Mouse (Mus musculus): Measurements from ENCODE around the gene Cacna2d2.

Gene Cacna2d2

GRCm38 (mm10) chr9:107462907-107463306, 63.5 kb downstream of the Cacna2d2 start:
- DNase-seq = no peak

DNA sequence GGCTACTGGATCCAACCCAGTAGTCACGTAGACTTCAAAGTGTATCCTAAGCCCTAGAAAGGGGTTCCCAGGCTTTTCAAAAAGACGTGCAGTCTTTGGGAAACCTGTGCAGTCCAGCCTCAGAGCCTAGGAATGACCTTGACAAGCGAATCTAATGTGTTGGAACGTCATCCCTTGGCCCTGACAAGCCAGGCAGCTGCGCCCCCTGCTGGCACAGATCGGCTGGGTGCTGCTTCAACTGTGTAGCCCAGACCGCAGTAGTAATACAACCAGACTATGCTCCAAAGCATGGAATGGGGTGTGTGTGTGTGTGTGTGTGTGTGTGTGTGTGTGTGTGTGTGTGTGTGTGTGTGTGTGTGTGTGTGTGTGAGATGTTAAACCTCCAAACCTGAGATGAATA, 64.1 kb downstream of the Cacna2d2 start:
- DNase-seq = peak; percentile 95 to 96

GRCm38 (mm10) chr9:107464130-107464529, 64.7 kb downstream of the Cacna2d2 start:
- no peak for DNase-seq

- no peak for DNase-seq
Measured at GRCm38 (mm10) chr9:107465657-107466056, 66.2 kb downstream of the Cacna2d2 start.

DNA sequence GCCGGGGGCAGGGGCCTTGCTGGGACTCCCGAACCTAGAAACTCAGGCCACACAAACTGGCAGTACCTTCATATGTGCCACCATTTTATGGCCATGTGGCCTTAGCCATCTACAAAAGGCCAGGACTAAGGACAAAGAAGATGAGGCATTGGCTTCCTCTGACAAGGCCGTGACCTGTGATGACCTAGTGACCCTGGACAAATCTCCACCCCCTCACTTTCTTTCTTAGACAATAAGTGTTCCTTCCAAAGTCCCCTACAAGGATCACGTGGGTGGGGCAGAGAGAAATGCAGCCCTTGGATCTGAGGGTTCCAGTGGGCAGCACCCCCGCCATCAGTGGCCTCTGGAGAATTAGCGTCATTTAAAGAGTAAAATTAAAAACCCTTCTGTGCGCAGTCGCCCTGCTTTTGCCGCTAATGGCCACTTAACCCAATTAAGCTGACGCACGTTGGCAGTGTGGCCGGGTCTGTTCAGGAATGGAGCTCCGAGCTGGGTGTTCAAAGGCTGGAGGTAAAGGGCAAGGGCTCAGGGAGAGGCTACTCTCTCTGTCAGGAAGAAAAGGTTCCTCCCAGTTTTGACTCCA, 69.9 kb downstream of the Cacna2d2 start:
- DNase-seq = no peak

DNA sequence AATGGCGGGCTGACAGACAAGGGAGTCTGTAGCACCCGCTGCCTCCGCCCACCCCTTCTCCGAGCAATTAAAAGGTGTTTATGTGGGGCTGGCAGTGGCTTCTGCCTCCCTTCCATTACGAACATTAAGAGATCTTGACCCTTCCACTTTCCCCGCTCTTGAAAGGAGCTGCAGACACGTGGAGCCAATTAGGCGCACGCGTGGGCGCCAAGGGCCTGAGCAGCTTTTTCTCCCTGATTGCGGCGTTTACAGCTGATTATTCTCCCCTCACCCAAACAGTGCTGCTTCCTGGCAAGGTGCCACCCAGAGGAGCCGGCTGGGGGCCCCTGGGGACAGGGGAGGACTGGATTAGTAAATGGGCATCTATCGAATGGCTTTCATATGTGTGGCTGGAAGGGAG, 71.0 kb downstream of the Cacna2d2 start:
- no peak for DNase-seq

DNA sequence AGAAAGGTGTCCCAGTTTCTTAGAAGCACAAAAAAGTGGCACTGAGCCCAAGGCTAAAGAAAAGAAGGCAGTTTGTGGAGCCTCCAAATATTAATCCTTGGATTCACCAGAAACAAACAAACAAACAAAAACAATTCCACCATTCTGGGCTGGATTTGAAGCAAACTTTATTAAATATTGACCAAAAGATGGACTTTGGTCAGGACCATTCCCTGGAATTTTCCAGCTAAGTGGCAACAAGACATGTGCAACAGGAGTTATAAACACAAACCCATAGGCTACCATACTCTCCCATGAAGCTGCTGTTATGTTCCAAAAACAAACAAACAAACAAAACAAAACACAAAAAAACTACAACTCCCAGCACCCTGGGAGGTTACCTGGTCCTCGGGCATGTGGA, 74.6 kb downstream of the Cacna2d2 start:
- no peak for DNase-seq

DNA sequence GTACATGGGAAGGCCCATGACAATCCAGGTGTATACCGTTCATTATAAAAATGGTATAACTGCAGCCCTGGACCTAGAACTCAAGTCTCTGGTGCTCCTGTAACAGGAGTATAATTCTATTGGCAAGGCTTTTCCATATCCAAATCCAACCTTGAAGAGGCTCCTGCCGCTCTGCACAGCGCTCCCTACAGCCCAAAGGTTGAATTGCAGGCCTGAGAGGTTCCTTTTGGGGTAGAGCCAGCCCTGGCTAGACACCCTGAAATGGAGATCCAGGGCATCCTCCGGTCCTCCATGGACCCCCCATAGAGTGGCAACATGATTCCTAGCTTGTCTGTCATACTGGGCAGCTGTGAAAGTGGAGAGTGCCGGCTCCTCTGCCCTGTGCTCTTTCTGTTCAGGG, 79.6 kb downstream of the Cacna2d2 start:
- peak in 1 of 2 experiments; percentile 31 for DNase-seq

DNA sequence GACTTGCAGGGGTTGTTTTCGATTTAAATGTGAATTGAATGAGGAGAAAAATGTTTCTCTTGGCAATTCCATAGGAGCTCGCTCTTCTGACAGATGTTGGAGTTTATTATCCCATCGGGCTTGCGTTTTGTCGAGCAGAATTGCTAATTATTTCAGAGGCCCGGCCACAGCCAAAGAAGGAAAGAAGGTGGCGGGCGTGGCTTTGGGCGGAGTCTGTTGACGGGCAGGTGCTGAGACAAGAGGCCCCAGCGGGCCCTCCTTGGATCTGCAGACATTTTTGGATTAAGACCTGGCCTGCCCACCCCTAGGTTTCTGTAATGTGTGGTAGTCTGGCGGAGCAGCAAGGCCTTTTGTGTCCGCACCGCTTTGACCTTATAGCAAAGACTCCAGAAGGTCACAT, 80.2 kb downstream of the Cacna2d2 start:
- DNase-seq = peak; percentile 37 to 51

GRCm38 (mm10) chr9:107480477-107481069, 81.2 kb downstream of the Cacna2d2 start:
- no peak for DNase-seq

DNA sequence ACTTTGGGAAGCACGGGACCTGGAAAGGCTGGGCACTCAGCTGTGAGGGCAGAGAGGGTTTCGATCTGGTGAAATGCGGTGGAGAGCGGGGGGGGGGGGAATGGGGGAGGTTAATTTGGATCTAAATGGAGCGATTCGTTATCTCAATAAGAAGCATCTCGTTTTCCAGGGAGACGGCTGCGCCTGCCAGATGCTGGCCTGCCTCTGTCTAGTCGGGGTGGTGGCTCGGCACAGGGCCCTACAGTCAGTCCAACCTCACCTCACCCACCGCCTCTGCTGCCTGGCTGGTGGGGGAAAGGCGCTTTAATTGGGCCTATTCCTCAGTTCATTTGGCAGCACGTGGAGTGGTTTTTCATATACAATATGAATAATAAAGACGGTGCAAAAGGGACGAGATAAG, 81.9 kb downstream of the Cacna2d2 start:
- no peak for DNase-seq

GRCm38 (mm10) chr9:107482004-107482403, 82.6 kb downstream of the Cacna2d2 start:
- no peak for DNase-seq

DNA sequence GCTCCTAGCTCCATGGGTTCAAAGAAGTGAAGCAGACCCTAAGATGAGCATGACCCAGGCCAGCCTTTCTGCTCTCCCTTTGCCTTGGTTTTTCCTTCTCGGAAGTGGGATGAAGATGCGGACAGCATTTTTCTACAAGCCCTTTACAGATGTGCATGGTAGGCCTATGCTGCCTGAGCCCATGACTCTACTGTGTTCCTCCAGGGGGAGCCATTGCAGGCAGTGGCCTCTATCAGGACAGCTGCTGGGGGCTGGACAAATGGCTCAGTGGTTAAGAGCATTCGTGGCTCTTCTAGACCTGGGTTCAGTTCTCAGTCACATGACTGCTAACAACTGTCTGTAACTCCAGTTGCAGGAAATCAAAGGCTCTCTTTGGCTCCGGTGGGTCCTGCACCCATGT, 83.4 kb downstream of the Cacna2d2 start:
- no peak for DNase-seq

DNA sequence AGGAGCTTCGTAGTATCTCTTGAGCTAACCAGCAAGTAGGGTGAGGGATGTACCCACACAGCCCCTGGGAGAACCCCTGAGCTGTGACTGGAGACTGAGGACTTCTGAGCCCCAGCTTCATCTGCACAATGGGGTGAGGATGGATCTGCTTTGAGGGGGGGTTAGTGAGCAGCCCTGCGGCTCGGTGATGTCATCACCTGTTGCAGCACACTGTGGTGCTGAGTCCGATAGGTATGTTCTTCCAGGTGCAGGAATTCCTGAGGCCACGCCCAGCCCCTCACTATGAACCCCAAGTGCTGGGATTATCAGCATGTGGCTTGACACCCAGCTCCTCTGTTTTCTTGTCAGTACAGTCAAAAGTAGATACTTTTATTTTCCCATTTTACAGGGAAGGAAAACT, 84.3 kb downstream of the Cacna2d2 start:
- DNase-seq = no peak

- peak in 1 of 2 experiments; percentile 34 for DNase-seq
Measured at GRCm38 (mm10) chr9:107484302-107484701, 84.9 kb downstream of the Cacna2d2 start.

DNA sequence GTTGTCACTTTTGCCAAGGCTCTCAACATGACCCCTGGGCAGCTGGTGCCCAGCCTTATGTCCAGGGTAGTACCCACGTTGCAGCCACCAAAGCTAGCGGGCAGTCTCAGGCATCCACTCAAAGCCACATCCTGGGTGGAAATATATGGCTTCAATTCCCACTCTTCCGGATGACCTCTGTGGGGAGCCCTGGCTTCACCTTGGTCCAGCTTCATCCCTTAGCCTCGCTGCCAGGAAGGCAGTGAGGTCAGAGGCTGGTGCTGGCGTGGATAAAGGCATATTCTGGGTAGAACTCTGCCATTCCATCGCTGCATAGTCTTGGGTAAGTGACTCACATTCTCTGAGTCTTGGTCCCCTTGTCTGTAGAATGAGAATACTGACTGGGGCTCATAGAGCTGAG, 85.4 kb downstream of the Cacna2d2 start:
- DNase-seq = no peak

DNA sequence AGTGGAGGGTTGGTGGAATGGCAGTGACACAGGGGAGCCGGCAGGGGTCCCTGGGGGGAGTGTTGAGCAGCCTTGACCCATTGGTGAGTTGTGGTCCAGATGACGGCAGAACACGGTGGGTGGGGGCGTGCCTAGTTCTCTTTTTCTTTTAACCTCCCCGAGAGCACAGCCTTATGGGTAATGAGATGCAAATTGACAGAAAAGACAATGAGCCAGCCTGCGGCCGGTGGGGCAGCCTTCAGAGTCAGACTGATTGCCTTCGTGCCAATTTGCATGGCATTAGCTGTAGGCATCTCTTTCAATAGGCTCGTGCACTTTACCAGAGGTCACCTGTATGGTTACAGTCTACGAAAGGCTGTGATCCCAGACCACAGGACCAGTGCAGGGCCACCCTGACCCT, 86.7 kb downstream of the Cacna2d2 start:
- no peak for DNase-seq

DNA sequence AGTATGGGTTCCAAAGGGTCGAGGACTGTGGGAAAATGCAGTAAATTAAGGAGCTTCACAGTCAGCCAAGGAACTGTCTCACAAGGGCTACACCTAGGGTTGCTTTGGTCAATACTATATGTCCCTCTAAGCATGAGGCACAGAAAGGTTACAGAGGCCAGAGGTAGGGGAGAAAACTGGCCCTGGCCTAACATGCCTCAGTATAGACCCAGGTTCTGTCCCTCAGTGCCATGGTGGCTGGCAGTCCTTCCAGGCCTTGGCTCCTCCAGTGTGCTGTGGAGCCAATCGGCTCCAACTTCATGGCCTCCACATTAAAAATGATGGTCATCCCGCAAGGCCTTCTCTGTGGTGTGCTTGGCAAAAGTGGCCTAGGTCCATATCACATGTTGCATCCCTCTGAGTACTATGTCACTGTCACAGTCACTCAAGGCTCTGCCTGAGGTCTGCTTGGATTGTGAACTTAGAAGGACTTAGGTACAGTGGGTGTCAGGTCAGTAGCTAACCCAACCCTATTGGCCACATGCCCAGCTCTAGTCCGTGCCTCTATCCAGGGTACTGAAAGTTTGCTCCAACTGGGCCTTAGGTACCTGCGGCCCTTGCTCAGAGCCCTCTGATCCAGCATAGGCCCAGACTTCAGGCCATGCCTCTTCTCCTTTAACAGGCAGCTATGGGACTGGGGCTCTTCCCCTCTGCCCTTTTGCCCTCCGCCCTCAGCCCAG, 87.3 kb downstream of the Cacna2d2 start:
- DNase-seq = peak; percentile 75 to 80

DNA sequence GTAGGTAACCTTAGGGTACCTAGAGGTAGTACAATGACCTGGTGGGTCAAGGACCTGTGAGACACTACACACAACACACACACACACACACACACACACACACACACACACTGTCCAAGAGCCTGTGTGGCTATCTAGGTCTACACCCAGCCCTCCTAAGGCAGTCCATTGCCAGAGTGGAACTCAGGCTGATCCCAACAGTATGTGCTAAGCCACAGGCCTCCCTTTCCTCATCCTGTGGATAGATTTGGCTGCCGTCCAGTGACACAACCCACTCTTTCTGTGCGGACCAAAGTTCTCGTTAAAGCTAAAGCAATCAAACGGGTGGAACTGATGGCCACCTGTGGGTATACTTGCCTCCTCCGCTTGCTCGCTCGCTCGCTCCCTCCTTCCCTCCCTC, 90.7 kb downstream of the Cacna2d2 start:
- DNase-seq = peak in 1 of 2 experiments; percentile 50

- no peak for DNase-seq
Measured at GRCm38 (mm10) chr9:107490625-107491024, 91.2 kb downstream of the Cacna2d2 start.

DNA sequence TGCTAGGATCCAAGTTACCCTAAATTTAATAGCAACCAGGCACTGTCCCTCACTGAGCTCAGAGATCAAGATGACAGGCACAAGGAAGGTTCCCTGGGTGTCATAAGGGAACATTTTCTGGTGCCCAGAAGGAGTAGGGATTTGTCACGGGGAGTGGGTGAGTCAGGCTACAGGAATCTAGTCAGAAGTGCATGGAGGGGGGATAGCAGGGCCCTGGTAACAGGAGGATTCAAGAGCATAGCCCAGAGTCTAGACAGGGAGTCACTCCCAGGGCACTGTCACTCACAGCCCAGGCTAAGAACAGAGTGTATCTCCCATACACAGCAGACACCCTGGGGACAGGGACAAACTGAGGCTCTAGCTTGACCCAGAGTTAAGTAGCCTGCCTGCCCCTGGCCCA, 94.1 kb downstream of the Cacna2d2 start:
- no peak for DNase-seq

- DNase-seq = no peak
Measured at GRCm38 (mm10) chr9:107494238-107494637, 94.8 kb downstream of the Cacna2d2 start.

DNA sequence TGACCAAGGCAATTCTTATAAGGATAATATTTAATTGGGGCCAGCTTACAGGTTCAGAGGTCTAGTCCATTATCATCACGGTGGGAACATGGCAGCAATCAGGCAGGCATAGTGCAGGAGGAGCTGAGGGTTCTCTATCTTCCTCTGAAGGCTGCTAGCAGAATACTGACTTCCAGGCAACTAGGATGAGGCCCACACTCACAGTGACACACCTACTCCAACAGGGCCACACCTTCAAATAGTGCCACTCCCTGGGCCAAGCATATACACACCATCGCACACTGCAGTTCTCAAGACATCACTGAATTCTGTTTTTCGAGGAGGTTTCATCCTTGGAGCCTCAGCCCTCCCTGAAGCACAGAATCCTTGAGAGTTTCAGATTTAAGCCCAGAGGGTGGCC, 96.9 kb downstream of the Cacna2d2 start:
- no peak for DNase-seq

DNA sequence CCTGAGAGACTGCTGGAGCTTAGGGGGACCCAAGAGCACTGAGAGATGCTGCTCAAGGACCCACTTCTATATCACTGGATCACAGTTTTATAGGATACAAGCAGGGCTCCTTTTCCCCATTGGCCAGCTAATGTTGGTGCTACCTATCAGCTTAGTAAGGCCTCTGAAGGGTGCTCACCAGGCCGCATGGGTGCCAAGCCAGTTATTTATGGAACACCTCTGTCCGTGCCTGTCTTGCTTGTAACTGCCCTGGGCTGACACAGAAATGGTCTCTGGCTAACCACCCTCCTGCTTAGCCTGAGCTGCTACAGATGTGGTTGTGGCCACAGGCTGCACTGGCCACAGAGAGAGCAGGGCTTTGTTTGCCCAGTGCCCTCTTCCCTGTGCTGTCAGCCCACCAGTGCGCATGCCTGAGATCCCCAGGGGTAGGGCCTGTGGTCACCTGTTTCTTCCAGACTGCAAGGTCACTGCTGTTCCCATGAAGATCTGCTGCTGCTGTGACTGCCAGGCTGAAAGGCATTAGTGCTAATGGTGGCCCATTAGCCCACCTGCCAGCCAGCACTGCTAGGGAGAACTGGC, 101.4 kb downstream of the Cacna2d2 start:
- no peak for DNase-seq
